Mouse (Mus musculus): ENCODE data around the gene Surf1. TPM values are rescaled to one million over a fixed set of nuclear protein-coding genes. Genes with fewer than 3 reads are reported as not detected.

Gene Surf1
- total RNA-seq, 1 experiment = 50.7 TPM

DNA sequence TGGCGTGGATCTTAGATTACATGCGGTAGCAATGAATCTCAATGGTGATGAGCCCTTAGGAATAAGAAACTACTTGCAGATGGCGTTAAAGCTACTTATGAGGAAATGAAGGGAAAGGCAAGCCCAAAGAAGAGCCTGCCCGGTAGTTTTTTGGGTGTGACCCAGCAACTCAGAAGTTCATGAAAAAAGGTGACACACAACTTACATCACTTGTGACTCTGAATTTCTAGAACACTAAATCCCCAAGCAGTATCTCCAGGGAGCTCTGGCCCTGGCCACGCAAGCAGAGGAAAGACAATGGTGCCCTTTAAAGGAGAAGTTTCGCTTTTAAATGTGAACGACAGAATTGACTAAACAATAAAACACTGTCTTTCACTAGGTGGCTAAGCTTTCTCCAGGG, 13.0 kb downstream of the Surf1 start:
- Histone ChIP-seq H3K4me1 (ENCODE audit: control insufficient read depth in 2 of 2, insufficient read depth in 2 of 2, low read length in 2 of 2, poor library complexity in 1 of 2) (peaks cover 0 to 8% of the 10 kb centered on the region in 2 experiments; a peak in 1 of 4 replicates), H3K36me3 (ENCODE audit: control insufficient read depth, insufficient read depth, low read length, poor library complexity, severe bottlenecking) (peaks cover 48% of the 10 kb centered on the region), H3K27ac (ENCODE audit: insufficient read depth, low read depth, low read length, poor library complexity, severe bottlenecking) (peak overlapping the region; percentile 41; the same call in 1 of the 2 replicates), H3K9me3 (ENCODE audit: control insufficient read depth, insufficient read depth, low read depth, low read length) (no peaks in the 10 kb centered on the region), H3K9ac (ENCODE audit: insufficient read depth, low read depth, low read length, poor library complexity, severe bottlenecking) (peak overlapping the region; percentile 41; the same call in 1 of the 2 replicates), H3K4me3 (ENCODE audit: insufficient read depth in 1 of 2, low read depth in 1 of 2, low read length in 2 of 2, poor library complexity in 1 of 2, severe bottlenecking in 1 of 2) (peak overlapping the region; percentile 54 to 67)
- no peak for DNase-seq (ENCODE audit: low read depth, low spot score)
- in situ Hi-C loops (cut with MboI; ENCODE audit: low sequenced_read_pairs in 2 of 2, unreplicated experiment in 2 of 2) = loop anchor here in 1 of 2 experiments (25.0 kb wide), 1 partner anchor 466 kb away; the partner anchor contains the start of gene Sec16a
- TF ChIP-seq CHD2 (IDR thresholded peaks at IDR 0.05; ENCODE audit: low read depth, low read length) (no peak), ZNF384 (IDR thresholded peaks at IDR 0.05; ENCODE audit: low read depth, low read length) (no peak), HCFC1 (IDR thresholded peaks at IDR 0.05; ENCODE audit: borderline replicate concordance, insufficient read depth, low read length) (no peak), ZC3H11A (IDR thresholded peaks at IDR 0.05; ENCODE audit: borderline replicate concordance, low read depth, low read length) (no peak), MAFK (IDR thresholded peaks at IDR 0.05; ENCODE audit: insufficient read depth, low read depth, low read length) (no peak)

DNA sequence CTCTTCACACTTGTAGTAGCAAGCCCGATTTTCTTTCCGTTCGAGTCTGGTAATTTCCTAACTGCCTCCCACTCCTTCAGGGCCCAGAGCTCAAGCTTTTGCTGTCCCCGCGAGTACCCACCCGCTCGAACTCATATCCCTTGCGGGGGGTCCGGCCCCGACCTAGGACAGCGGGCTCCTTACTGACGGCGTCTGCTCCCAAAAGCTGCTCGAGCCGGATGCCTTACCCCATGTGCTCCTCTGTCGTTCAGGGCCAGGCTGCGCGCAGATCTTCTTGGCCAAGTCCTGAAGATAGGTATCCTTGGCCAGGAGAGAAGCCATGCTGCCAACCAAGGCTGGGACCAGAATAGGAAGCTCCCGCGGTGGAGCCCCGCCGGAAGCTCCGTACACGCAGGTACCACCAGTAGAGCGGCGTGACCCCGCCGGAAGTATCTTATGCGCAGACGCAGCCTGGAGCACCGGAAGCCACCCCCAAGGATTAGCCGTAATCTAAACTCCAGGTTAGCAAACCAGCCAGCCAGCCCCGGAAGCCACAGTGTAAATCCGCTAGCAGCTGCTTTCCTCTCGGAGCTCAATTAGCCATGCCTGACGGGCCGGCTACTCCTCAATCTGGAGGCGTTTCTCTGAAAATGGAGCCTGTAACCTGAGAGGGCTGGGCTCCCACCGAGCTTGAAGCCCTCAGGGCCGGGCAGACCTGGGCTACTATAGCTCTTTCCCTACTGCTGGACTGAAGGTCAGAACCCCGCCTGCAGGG, 13.7 kb downstream of the Surf1 start, which contains the start of gene Surf6:
Surf6 (minus strand) TSS at position 413 of the 754 bp plus-strand sequence.
- peak; percentile 94 for DNase-seq (ENCODE audit: low read depth, low spot score)
- in situ Hi-C loops (cut with MboI; ENCODE audit: low sequenced_read_pairs in 2 of 2, unreplicated experiment in 2 of 2) = loop anchor here in 1 of 2 experiments (25.0 kb wide), 1 partner anchor 465 kb away; the partner anchor contains the start of gene Sec16a
- TF ChIP-seq HCFC1 (IDR thresholded peaks at IDR 0.05; ENCODE audit: borderline replicate concordance, insufficient read depth, low read length) (peak; percentile 83), MAFK (IDR thresholded peaks at IDR 0.05; ENCODE audit: insufficient read depth, low read depth, low read length) (no peak), CHD2 (IDR thresholded peaks at IDR 0.05; ENCODE audit: low read depth, low read length) (0 out of 2 replicates have a peak, but pooled peaks have one; percentile 33)
- H3K9ac ChIP-seq (ENCODE audit: insufficient read depth, low read depth, low read length, poor library complexity, severe bottlenecking) = peak within 1 kb of the TSS; percentile 92
- H3K27ac ChIP-seq (ENCODE audit: insufficient read depth, low read depth, low read length, poor library complexity, severe bottlenecking) = peak within 1 kb of the TSS; percentile 75
- peaks cover 0 to 8% of the 10 kb centered on the region in 2 experiments; a peak in 1 of 4 replicates for H3K4me1 ChIP-seq (ENCODE audit: control insufficient read depth in 2 of 2, insufficient read depth in 2 of 2, low read length in 2 of 2, poor library complexity in 1 of 2)
- no peaks in the 10 kb centered on the region for H3K9me3 ChIP-seq (ENCODE audit: control insufficient read depth, insufficient read depth, low read depth, low read length)
- H3K36me3 ChIP-seq (ENCODE audit: control insufficient read depth, insufficient read depth, low read length, poor library complexity, severe bottlenecking) = peaks cover 47% of the 10 kb centered on the region
- peak within 1 kb of the TSS; percentile 83 to 85 for H3K4me3 ChIP-seq (ENCODE audit: insufficient read depth in 1 of 2, low read depth in 1 of 2, low read length in 2 of 2, poor library complexity in 1 of 2, severe bottlenecking in 1 of 2)

DNA sequence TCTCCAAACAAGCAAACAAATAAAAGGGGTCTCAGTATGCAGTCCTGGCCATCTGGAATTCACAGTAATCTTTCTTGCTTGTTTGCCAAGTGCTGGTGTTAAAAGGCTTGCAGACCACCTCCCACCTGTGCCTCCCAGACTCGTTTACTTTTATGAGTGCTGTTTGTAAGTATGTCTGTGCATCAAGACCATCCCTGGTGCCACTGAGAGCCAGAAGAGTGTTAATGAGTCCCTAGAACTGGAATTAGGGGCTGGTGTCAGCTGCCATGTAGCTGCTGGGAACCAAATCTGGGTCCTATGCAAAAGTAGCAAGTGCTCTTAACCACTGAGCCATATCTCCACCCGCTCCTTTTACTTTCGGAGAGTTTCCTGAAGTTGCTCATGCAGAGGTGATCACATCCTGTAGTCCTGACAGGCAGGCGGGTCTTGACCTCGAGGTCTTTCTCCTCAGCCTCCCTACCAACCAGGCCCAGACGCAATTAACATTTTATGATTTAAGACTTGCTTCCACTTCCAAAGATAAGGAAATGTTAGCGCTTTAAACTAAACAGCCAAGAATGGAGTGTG, 14.4 kb downstream of the Surf1 start:
- H3K36me3 ChIP-seq (ENCODE audit: control insufficient read depth, insufficient read depth, low read length, poor library complexity, severe bottlenecking) = peaks cover 48% of the 10 kb centered on the region
- peaks cover 0 to 8% of the 10 kb centered on the region in 2 experiments; a peak in 1 of 4 replicates for H3K4me1 ChIP-seq (ENCODE audit: control insufficient read depth in 2 of 2, insufficient read depth in 2 of 2, low read length in 2 of 2, poor library complexity in 1 of 2)
- in situ Hi-C loops (cut with MboI; ENCODE audit: low sequenced_read_pairs in 2 of 2, unreplicated experiment in 2 of 2) = loop anchor here in 1 of 2 experiments (25.0 kb wide), 1 partner anchor 465 kb away; the partner anchor contains the start of gene Sec16a
- TF ChIP-seq ZNF384 (IDR thresholded peaks at IDR 0.05; ENCODE audit: low read depth, low read length) (no peak), MAFK (IDR thresholded peaks at IDR 0.05; ENCODE audit: insufficient read depth, low read depth, low read length) (no peak), CHD2 (IDR thresholded peaks at IDR 0.05; ENCODE audit: low read depth, low read length) (no peak), HCFC1 (IDR thresholded peaks at IDR 0.05; ENCODE audit: borderline replicate concordance, insufficient read depth, low read length) (no peak)
- peak overlapping the region; percentile 83 to 85 for H3K4me3 ChIP-seq (ENCODE audit: insufficient read depth in 1 of 2, low read depth in 1 of 2, low read length in 2 of 2, poor library complexity in 1 of 2, severe bottlenecking in 1 of 2)
- H3K9ac ChIP-seq (ENCODE audit: insufficient read depth, low read depth, low read length, poor library complexity, severe bottlenecking) = peak overlapping the region; percentile 92
- no peaks in the 10 kb centered on the region for H3K9me3 ChIP-seq (ENCODE audit: control insufficient read depth, insufficient read depth, low read depth, low read length)
- no peak for DNase-seq (ENCODE audit: low read depth, low spot score)
- no peak overlapping the region for H3K27ac ChIP-seq (ENCODE audit: insufficient read depth, low read depth, low read length, poor library complexity, severe bottlenecking)

DNA sequence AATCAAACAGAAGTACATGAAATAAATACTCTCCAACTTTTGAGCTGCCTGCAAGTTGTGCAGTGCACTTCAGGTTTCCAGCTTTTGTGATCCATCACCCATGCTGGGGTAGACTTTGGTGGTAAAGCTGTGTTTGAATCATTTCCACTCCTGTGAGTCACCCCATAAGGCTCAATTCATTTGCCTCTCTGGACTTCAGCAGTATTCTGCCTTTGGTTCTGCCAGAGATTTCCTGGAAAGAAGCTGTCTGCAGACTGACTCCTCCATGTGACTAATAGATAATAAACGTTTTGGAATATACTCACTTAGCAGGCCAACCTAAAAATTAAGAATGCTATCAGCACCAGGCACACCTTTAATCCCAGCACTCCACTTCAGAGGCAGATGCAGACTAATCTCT, 15.6 kb downstream of the Surf1 start:
- in situ Hi-C loops (cut with MboI; ENCODE audit: low sequenced_read_pairs in 2 of 2, unreplicated experiment in 2 of 2) = loop anchor here in 1 of 2 experiments (25.0 kb wide), 1 partner anchor 463 kb away; the partner anchor contains the start of gene Sec16a
- Histone ChIP-seq H3K4me3 (ENCODE audit: insufficient read depth in 1 of 2, low read depth in 1 of 2, low read length in 2 of 2, poor library complexity in 1 of 2, severe bottlenecking in 1 of 2) (no peak overlapping the region), H3K4me1 (ENCODE audit: control insufficient read depth in 2 of 2, insufficient read depth in 2 of 2, low read length in 2 of 2, poor library complexity in 1 of 2) (peaks cover 0 to 8% of the 10 kb centered on the region in 2 experiments; a peak in 1 of 4 replicates), H3K9ac (ENCODE audit: insufficient read depth, low read depth, low read length, poor library complexity, severe bottlenecking) (no peak overlapping the region), H3K36me3 (ENCODE audit: control insufficient read depth, insufficient read depth, low read length, poor library complexity, severe bottlenecking) (peaks cover 40% of the 10 kb centered on the region), H3K27ac (ENCODE audit: insufficient read depth, low read depth, low read length, poor library complexity, severe bottlenecking) (no peak overlapping the region), H3K9me3 (ENCODE audit: control insufficient read depth, insufficient read depth, low read depth, low read length) (no peaks in the 10 kb centered on the region)
- DNase-seq (ENCODE audit: low read depth, low spot score) = no peak
- TF ChIP-seq MAFK (IDR thresholded peaks at IDR 0.05; ENCODE audit: insufficient read depth, low read depth, low read length) (no peak), CHD2 (IDR thresholded peaks at IDR 0.05; ENCODE audit: low read depth, low read length) (no peak), HCFC1 (IDR thresholded peaks at IDR 0.05; ENCODE audit: borderline replicate concordance, insufficient read depth, low read length) (no peak), ZNF384 (IDR thresholded peaks at IDR 0.05; ENCODE audit: low read depth, low read length) (no peak), ZC3H11A (IDR thresholded peaks at IDR 0.05; ENCODE audit: borderline replicate concordance, low read depth, low read length) (no peak)

Measured in ES-E14 (cell line).